Mouse (Mus musculus): ENCODE measurements around the gene Rnf157.

- TF ChIP-seq CTCF (IDR thresholded peaks at IDR 0.05; ENCODE audit: control insufficient read depth, insufficient read depth, insufficient replicate concordance, low read depth, low read length): no peak
- no peak for TF ChIP-seq POLR2A (IDR thresholded peaks at IDR 0.05; ENCODE audit: control insufficient read depth, low read depth, low read length)
Measured at GRCm38 (mm10) chr11:116366124-116366523, 46.7 kb downstream of the Rnf157 start.
